Mouse (Mus musculus) erythroblast, embryonic 14.5 days (primary cell): Measurements from ENCODE around the gene Gnb1.

Experiments used
- GATA1 ChIP-seq: IDR thresholded peaks from 2 replicates; pipeline ENCODE4 v1.6.1; 2012; ENCODE audit warnings: low read length, inconsistent platforms, mixed read lengths
- TAL1 ChIP-seq: IDR thresholded peaks from 3 replicates; pipeline ENCODE4 v1.6.1; 2012; ENCODE audit warnings: low read length, inconsistent platforms, mixed read lengths

DNA sequence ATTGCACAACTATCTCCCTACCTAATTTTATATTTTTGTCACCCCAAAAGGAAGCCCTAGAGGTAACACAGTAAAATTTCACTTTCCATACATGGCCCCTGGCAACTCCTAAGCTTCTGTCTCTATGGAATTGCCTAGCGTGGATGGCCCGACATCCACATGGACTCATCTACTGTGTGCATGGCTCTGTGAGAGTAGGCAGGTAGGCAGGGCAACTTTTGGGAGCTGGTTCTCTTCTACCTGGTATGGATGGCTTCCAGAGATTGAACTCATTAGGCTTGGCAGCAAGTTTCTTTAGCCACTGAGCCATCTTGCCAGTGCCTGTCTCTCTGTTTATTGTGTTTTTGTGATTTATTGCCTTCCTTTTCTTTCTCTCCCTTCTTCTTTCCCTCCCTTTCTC, 23.6 kb downstream of the Gnb1 start:
- no peak for TF ChIP-seq TAL1
- no peak for TF ChIP-seq GATA1
